Mouse (Mus musculus): ENCODE measurements around the gene Zyg11a.

DNA sequence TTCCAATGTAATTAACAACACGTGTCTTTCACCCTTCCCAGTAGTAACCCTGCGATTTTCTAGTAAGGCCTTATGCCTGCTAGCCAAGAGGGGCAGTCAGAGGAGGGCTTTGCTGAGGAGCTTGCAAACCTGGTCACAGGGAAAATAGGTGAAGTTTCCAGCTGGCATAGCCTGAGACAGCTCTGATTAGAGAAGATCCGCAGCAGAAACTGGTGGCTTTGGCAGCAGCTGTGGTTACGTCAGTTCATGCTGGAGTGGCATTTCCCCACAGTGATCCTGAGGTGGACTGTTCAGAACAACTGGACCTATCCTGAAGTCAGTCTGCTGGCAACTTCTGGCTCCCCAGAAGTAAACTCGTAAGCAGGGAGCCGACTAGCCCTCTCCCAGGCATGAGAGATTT, 49.8 kb downstream of the Zyg11a start:
- TF ChIP-seq CTCF (IDR thresholded peaks at IDR 0.05; ENCODE audit: low read depth, low read length) (no peak), POLR2A (IDR thresholded peaks at IDR 0.05; ENCODE audit: borderline replicate concordance, low read depth, low read length) (no peak)
